Mouse (Mus musculus): Measurements from ENCODE around the gene Mvb12a.

DNA sequence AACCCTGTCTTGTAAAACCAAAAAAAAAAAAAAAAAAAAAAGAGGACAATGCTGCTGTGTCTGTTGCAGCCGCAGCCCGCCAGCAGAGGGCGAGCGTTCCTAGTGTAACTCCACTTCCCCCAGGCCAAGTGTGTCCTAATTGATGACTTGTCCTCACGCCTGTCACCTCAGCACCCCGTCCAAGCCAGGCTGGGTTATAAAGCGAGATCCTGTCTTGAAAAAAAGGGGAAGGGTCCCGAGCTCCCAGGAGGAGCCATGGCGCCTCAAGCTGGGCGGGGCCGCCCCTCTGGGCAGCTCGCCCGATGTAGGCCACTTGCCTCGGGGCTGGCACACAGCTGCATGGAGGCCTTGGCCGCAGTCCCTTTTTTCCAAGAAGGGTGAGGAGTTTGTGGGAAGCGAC is 47.7 kb upstream of the Mvb12a start:
- TF ChIP-seq CTCF (IDR thresholded peaks at IDR 0.05) (peak; percentile 81), POLR2A (IDR thresholded peaks at IDR 0.05; ENCODE audit: insufficient read depth, low read depth, low read length) (no peak), EP300 (IDR thresholded peaks at IDR 0.05; ENCODE audit: insufficient read depth, low read depth, low read length) (peak; percentile 57; the same call in 1 of the 2 replicates)

Data from heart, adult 2 months (tissue).